In the genomic region with DNA sequence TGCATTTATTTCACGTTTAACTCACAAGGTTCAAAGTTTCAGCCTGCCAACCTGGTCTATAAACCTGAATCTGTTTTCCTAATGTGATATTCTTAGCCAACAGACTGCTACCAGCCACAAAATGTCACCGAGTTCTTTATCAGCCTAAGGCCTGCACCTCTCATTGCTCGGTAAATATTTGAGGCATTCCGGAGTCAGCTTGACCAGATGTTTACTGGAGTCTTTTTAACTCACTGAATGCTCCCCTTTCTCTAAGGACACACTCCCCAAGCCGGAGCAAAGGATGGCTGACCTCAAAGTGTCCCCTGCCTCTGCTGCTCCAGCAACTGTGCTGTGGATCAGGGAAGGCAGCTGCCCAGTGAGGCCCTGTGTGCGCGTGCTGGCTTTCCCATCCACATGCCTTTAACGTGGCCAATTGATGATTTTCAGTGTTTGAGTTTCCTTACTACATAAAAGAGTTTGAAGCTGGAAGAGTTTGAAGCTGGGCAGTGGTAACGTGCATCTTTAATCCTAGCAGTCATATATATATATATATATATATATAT, we compare ENCODE assay signal across 24 mouse cellular contexts. TPM values are rescaled to one million over a fixed set of nuclear protein-coding genes. Genes with fewer than 3 reads are reported as not detected.
DNase-seq lines count a peak whose midpoint lies in the region; ATAC-seq and TF ChIP-seq lines count a peak whose summit lies in the region.
"Had no signal": no experiment of that assay in that cellular context is flagged by ENCODE, and none has a peak within 500 bp of the region (broad histone marks: within the 10 kb centered on the region; RNA-seq: fewer than 3 reads in every experiment).

No protein-coding gene starts in this region.

- TF ChIP-seq POLR2A in liver, adult 2 months (IDR thresholded peaks at IDR 0.05; ENCODE audit: extremely low read depth, insufficient read depth, low read length), result no peak

- H3K27me3 ChIP-seq in liver, adult 2 months (ENCODE audit: control insufficient read depth, insufficient read depth, low read length), result no peaks in the 10 kb centered on the region
- H3K27me3 ChIP-seq in liver, embryonic 12.5 days (replicated peaks), result no peaks in the 10 kb centered on the region
- H3K27me3 ChIP-seq in limb, embryonic 10.5 days (ENCODE audit: low read depth, poor library complexity, severe bottlenecking), result no peaks in the 10 kb centered on the region
- H3K27me3 ChIP-seq in stomach, embryonic 15.5 days (replicated peaks), result no peaks in the 10 kb centered on the region
- no peaks in the 10 kb centered on the region for H3K27me3 ChIP-seq in neural tube, embryonic 15.5 days (replicated peaks)
- H3K27me3 ChIP-seq: embryonic facial prominence, embryonic 12.5 days; heart, embryonic 15.5 days; liver, embryonic 13.5 days; midbrain, embryonic 13.5 days had no signal

- H3K4me3 ChIP-seq in gastrocnemius, adult 2 months, result no peak overlapping the region
- H3K4me3 ChIP-seq in liver, adult 2 months (ENCODE audit: insufficient read depth, low read depth, low read length), result no peak overlapping the region
- no peak overlapping the region for H3K4me3 ChIP-seq in liver, embryonic 12.5 days
- no peak overlapping the region for H3K4me3 ChIP-seq in limb, embryonic 10.5 days
- no peak overlapping the region for H3K4me3 ChIP-seq in stomach, embryonic 15.5 days (replicated peaks)
- H3K4me3 ChIP-seq in neural tube, embryonic 15.5 days (replicated peaks), result no peak overlapping the region
- H3K4me3 ChIP-seq: embryonic facial prominence, embryonic 12.5 days; heart, embryonic 15.5 days; hindbrain, embryonic 10.5 days; left cerebral cortex, adult 2 months; liver, embryonic 13.5 days; midbrain, embryonic 13.5 days had no signal

- H3K9me3 ChIP-seq in liver, embryonic 12.5 days (replicated peaks), result no peaks in the 10 kb centered on the region
- H3K9me3 ChIP-seq in limb, embryonic 10.5 days (replicated peaks), result no peaks in the 10 kb centered on the region
- H3K9me3 ChIP-seq in stomach, embryonic 15.5 days, result no peaks in the 10 kb centered on the region
- no peaks in the 10 kb centered on the region for H3K9me3 ChIP-seq in neural tube, embryonic 15.5 days (replicated peaks)
- H3K9me3 ChIP-seq: embryonic facial prominence, embryonic 12.5 days; heart, embryonic 15.5 days; hindbrain, embryonic 10.5 days; liver, embryonic 13.5 days; midbrain, embryonic 13.5 days had no signal

- H3K4me2 ChIP-seq in liver, embryonic 12.5 days, result no peak overlapping the region
- H3K4me2 ChIP-seq in stomach, embryonic 15.5 days, result no peak overlapping the region
- no peak overlapping the region for H3K4me2 ChIP-seq in neural tube, embryonic 15.5 days
- H3K4me2 ChIP-seq: embryonic facial prominence, embryonic 12.5 days; heart, embryonic 15.5 days; liver, embryonic 13.5 days; midbrain, embryonic 13.5 days had no signal

- DNase-seq in gastrocnemius, adult 2 months, result no peak
- DNase-seq in gastrocnemius, postnatal 25 days, result no peak
- DNase-seq in liver, adult 2 months (ENCODE audit: extremely low read depth, low read depth, low spot score), result peak; percentile 30
- DNase-seq in limb, embryonic 10.5 days (ENCODE audit: low spot score), result no peak
- no peak for DNase-seq in cerebellum, adult 9-11 months
- DNase-seq: adrenal gland, adult 8-10 months; cerebellum, adult 11-12 months; cerebellum, postnatal 25 days; kidney, adult 18-20 months; layer of hippocampus, adult 9-11 months; liver, embryonic 13.5 days; right cerebral cortex, postnatal 25 days; spleen, adult 18-20 months had no signal

- H3K27ac ChIP-seq in gastrocnemius, adult 2 months, result peak overlapping the region; percentile 46
- H3K27ac ChIP-seq in liver, adult 2 months (replicated peaks; ENCODE audit: insufficient read depth, low read depth, low read length), result no peak overlapping the region
- no peak overlapping the region for H3K27ac ChIP-seq in liver, embryonic 12.5 days
- peak overlapping the region; percentile 16; the same call in 1 of the 2 replicates for H3K27ac ChIP-seq in limb, embryonic 10.5 days
- no peak overlapping the region for H3K27ac ChIP-seq in stomach, embryonic 15.5 days
- no peak overlapping the region for H3K27ac ChIP-seq in neural tube, embryonic 15.5 days (replicated peaks)
- H3K27ac ChIP-seq: embryonic facial prominence, embryonic 12.5 days; heart, embryonic 15.5 days; hindbrain, embryonic 10.5 days; left cerebral cortex, adult 2 months; liver, embryonic 13.5 days; midbrain, embryonic 13.5 days had no signal

- no peak overlapping the region for H3K9ac ChIP-seq in liver, adult 2 months (ENCODE audit: low read depth, low read length)
- H3K9ac ChIP-seq in liver, embryonic 12.5 days, result no peak overlapping the region
- no peak overlapping the region for H3K9ac ChIP-seq in stomach, embryonic 15.5 days
- no peak overlapping the region for H3K9ac ChIP-seq in neural tube, embryonic 15.5 days (replicated peaks)
- H3K9ac ChIP-seq: embryonic facial prominence, embryonic 12.5 days; heart, embryonic 15.5 days; liver, embryonic 13.5 days; midbrain, embryonic 13.5 days had no signal

- no peaks in the 10 kb centered on the region for H3K36me3 ChIP-seq in liver, adult 2 months (ENCODE audit: control insufficient read depth, insufficient read depth, low read length)
- no peaks in the 10 kb centered on the region for H3K36me3 ChIP-seq in liver, embryonic 12.5 days
- no peaks in the 10 kb centered on the region for H3K36me3 ChIP-seq in limb, embryonic 10.5 days
- H3K36me3 ChIP-seq in stomach, embryonic 15.5 days, result no peaks in the 10 kb centered on the region
- H3K36me3 ChIP-seq in neural tube, embryonic 15.5 days, result no peaks in the 10 kb centered on the region
- H3K36me3 ChIP-seq: embryonic facial prominence, embryonic 12.5 days; heart, embryonic 15.5 days; hindbrain, embryonic 10.5 days; liver, embryonic 13.5 days; midbrain, embryonic 13.5 days had no signal

- intact Hi-C loops in gastrocnemius, adult 2 months (cut with DNase I), result no loop called here

- ATAC-seq in liver, embryonic 12.5 days, result no peak
- peak; percentile 53 for ATAC-seq in stomach, embryonic 15.5 days (ENCODE audit: insufficient read depth, low FRiP score, low read depth)
- no peak for ATAC-seq in neural tube, embryonic 15.5 days (ENCODE audit: low FRiP score)
- ATAC-seq: activated CD4-positive, CD25-positive, alpha-beta regulatory T cell, adult 4 months; hindbrain, embryonic 16.5 days; lung, postnatal 0 days; midbrain, embryonic 13.5 days had no signal

- 53% methylated on average over 9 of the region's 9 CpGs for WGBS in liver, adult 2 months
- WGBS in liver, embryonic 12.5 days (ENCODE audit: insufficient replicate concordance), result 67% methylated on average over 9 of the region's 9 CpGs
- WGBS in limb, embryonic 10.5 days, result 69% methylated on average over 9 of the region's 9 CpGs
- 43% methylated on average over 9 of the region's 9 CpGs for WGBS in stomach, embryonic 15.5 days
- WGBS in neural tube, embryonic 15.5 days, result 75% methylated on average over 9 of the region's 9 CpGs

- TF ChIP-seq CTCF in gastrocnemius, adult 2 months (IDR thresholded peaks at IDR 0.05), result no peak
- TF ChIP-seq CTCF in liver, adult 2 months (IDR thresholded peaks at IDR 0.05; ENCODE audit: low read depth, low read length), result no peak

- H3K4me1 ChIP-seq in liver, adult 2 months (ENCODE audit: control insufficient read depth, insufficient read depth, low read length), result peaks cover 8% of the 10 kb centered on the region
- H3K4me1 ChIP-seq in liver, embryonic 12.5 days, result 0 out of 2 replicates have a peak, but pooled peaks cover 6% of the 10 kb centered on the region
- peaks cover 28% of the 10 kb centered on the region for H3K4me1 ChIP-seq in limb, embryonic 10.5 days
- H3K4me1 ChIP-seq in stomach, embryonic 15.5 days, result peaks cover 10% of the 10 kb centered on the region
- H3K4me1 ChIP-seq in neural tube, embryonic 15.5 days, result no peaks in the 10 kb centered on the region

- no peaks in the 10 kb centered on the region for H3K79me2 ChIP-seq in liver, adult 2 months (ENCODE audit: control insufficient read depth, insufficient read depth, low read length)

RNA-seq across cellular contexts. Expression of gene Cnn3, which starts 52.3 kb away (rescaled TPM):
- 10 to 100 TPM; 16.5 to 28.2 TPM for total RNA-seq in gastrocnemius, adult 2 months (2021)
- total RNA-seq in gastrocnemius, postnatal 25 days (2021), result 10 to 100 TPM; 28.0 to 29.2 TPM
- 146 and 163 TPM in 2 replicates for total RNA-seq in liver, adult 2 months (2014; rRNA removed)
- 92.4 and 116 TPM in 2 replicates for polyA plus RNA-seq in liver, adult 2 months (2012; rRNA removed)
- polyA plus RNA-seq in liver, embryonic 12.5 days (2016; fragmentation: Nextera tagmentation; extraction: Ambion mirVana), result 138 and 143 TPM in 2 replicates
- 697 and 777 TPM in 2 replicates for polyA plus RNA-seq in limb, embryonic 10.5 days (2016; fragmentation: Nextera tagmentation; extraction: Ambion mirVana)
- 522 and 525 TPM in 2 replicates for polyA plus RNA-seq in stomach, embryonic 15.5 days (2015; fragmentation: Nextera tagmentation; extraction: Ambion mirVana)
- polyA plus RNA-seq in neural tube, embryonic 15.5 days (2015; fragmentation: Nextera tagmentation; extraction: Ambion mirVana), result 381 and 465 TPM in 2 replicates

Comparison
In these comparisons a context has a peak if more than half of its experiments do, and no peak if none do; other contexts are left out.
1. H3K27ac ChIP-seq: peak in gastrocnemius, adult 2 months (single experiment) and limb, embryonic 10.5 days (single experiment); none in liver, adult 2 months (single experiment), liver, embryonic 12.5 days (single experiment), stomach, embryonic 15.5 days (single experiment) and neural tube, embryonic 15.5 days (single experiment).